Mouse (Mus musculus): Measurements from ENCODE around the gene Ccdc171.
"Not testable (repeated sequence)": the region's sequence is repeated elsewhere in the genome, so short reads cannot be mapped to it uniquely, and the experiment has no call there.

DNA sequence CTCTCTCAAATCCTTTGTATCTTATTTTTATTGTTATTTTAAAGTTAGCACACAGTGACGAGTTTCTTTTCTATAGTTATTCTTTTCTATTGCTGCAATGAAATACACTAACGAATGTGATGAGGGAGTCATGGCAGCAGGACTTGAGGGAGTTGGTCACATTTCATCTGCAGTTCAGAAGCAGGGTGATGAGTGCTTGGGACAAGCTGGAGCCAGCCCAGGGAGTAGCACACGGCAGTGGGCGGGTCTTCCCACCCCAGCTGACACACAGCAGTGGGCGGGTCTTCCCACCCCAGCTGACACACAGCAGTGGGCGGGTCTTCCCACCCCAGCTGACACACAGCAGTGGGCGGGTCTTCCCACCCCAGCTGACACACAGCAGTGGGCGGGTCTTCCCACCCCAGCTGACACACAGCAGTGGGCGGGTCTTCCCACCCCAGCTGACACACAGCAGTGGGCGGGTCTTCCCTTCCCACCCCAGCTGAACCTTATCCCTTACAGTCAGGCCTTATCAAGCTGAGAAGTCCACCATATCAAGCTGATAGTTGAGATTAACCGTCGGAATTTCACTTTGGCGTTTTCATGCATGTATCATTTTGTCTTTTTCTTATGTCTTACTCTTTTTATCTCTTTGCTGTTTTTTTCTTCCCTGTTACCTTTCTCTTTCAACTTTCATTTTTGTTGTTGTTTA, 97.8 kb downstream of the Ccdc171 start:
- TF ChIP-seq HCFC1 (IDR thresholded peaks at IDR 0.05; ENCODE audit: borderline replicate concordance, insufficient read depth, low read length); MAFK (IDR thresholded peaks at IDR 0.05; ENCODE audit: insufficient read depth, low read depth, low read length); ZC3H11A (IDR thresholded peaks at IDR 0.05; ENCODE audit: borderline replicate concordance, low read depth, low read length): not testable (repeated sequence)
